ENCODE assay signal across 30 mouse cellular contexts in genomic region chr11:28912469-28913138, GRCm38 (mm10). TPM values are rescaled to one million over a fixed set of nuclear protein-coding genes. Genes with fewer than 3 reads are reported as not detected.
DNase-seq lines count a peak whose midpoint lies in the region; ATAC-seq and TF ChIP-seq lines count a peak whose summit lies in the region.
"Had no signal": no experiment of that assay in that cellular context is flagged by ENCODE, and none has a peak within 500 bp of the region (broad histone marks: within the 10 kb centered on the region; RNA-seq: fewer than 3 reads in every experiment).

No protein-coding gene starts in this region.

- 51% methylated on average over 3 of the region's 3 CpGs for WGBS in lung, embryonic 14.5 days
- 60% methylated on average over 3 of the region's 3 CpGs for WGBS in lung, adult 2 months
- WGBS in intestine, embryonic 15.5 days, result 50% methylated on average over 3 of the region's 3 CpGs
- WGBS in forebrain, embryonic 11.5 days, result 89% methylated on average over 3 of the region's 3 CpGs

- no peak overlapping the region for H3K9ac ChIP-seq in lung, embryonic 14.5 days
- no peak overlapping the region for H3K9ac ChIP-seq in intestine, embryonic 15.5 days
- no peak overlapping the region for H3K9ac ChIP-seq in forebrain, embryonic 11.5 days (ENCODE audit: low read length)
- H3K9ac ChIP-seq: embryonic facial prominence, embryonic 13.5 days; forebrain, embryonic 12.5 days; forebrain, postnatal 0 days; hindbrain, embryonic 15.5 days; limb, embryonic 12.5 days; liver, embryonic 12.5 days; liver, postnatal 0 days; neural tube, embryonic 12.5 days had no signal

- no peak for TF ChIP-seq POLR2A in lung, adult 2 months (IDR thresholded peaks at IDR 0.05; ENCODE audit: borderline replicate concordance, extremely low read depth, low read depth, low read length)

- H3K27ac ChIP-seq in lung, embryonic 14.5 days (ENCODE audit: low read depth), result no peak overlapping the region
- no peak overlapping the region for H3K27ac ChIP-seq in intestine, embryonic 15.5 days
- no peak overlapping the region for H3K27ac ChIP-seq in forebrain, embryonic 11.5 days (ENCODE audit: low read depth, low read length)
- H3K27ac ChIP-seq: embryonic facial prominence, embryonic 13.5 days; forebrain, embryonic 12.5 days; hindbrain, embryonic 10.5 days; hindbrain, embryonic 15.5 days; limb, embryonic 12.5 days; liver, embryonic 12.5 days; neural tube, embryonic 12.5 days had no signal

- H3K4me2 ChIP-seq in lung, embryonic 14.5 days, result no peak overlapping the region
- H3K4me2 ChIP-seq in intestine, embryonic 15.5 days (replicated peaks), result no peak overlapping the region
- H3K4me2 ChIP-seq in forebrain, embryonic 11.5 days (ENCODE audit: low read depth, low read length, severe bottlenecking), result no peak overlapping the region
- H3K4me2 ChIP-seq: embryonic facial prominence, embryonic 13.5 days; forebrain, embryonic 12.5 days; hindbrain, embryonic 15.5 days; limb, embryonic 12.5 days; liver, embryonic 12.5 days; midbrain, embryonic 11.5 days; neural tube, embryonic 12.5 days had no signal

- no peaks in the 10 kb centered on the region for H3K36me3 ChIP-seq in lung, embryonic 14.5 days (ENCODE audit: insufficient read depth)
- H3K36me3 ChIP-seq in intestine, embryonic 15.5 days, result no peaks in the 10 kb centered on the region
- no peaks in the 10 kb centered on the region for H3K36me3 ChIP-seq in forebrain, embryonic 11.5 days (ENCODE audit: control insufficient read depth, insufficient read depth, low read length)
- H3K36me3 ChIP-seq: embryonic facial prominence, embryonic 13.5 days; forebrain, embryonic 12.5 days; hindbrain, embryonic 10.5 days; hindbrain, embryonic 15.5 days; limb, embryonic 12.5 days; liver, embryonic 12.5 days; neural tube, embryonic 12.5 days had no signal

- H3K9me3 ChIP-seq in lung, embryonic 14.5 days (ENCODE audit: low read depth, low read length), result no peaks in the 10 kb centered on the region
- no peaks in the 10 kb centered on the region for H3K9me3 ChIP-seq in intestine, embryonic 15.5 days
- H3K9me3 ChIP-seq in forebrain, embryonic 11.5 days (ENCODE audit: control insufficient read depth, low read length), result no peaks in the 10 kb centered on the region
- H3K9me3 ChIP-seq: embryonic facial prominence, embryonic 13.5 days; forebrain, embryonic 12.5 days; hindbrain, embryonic 10.5 days; hindbrain, embryonic 15.5 days; limb, embryonic 12.5 days; liver, embryonic 12.5 days; neural tube, embryonic 12.5 days had no signal

- H3K4me3 ChIP-seq in lung, embryonic 14.5 days (ENCODE audit: low read depth, low read length), result no peak overlapping the region
- no peak overlapping the region for H3K4me3 ChIP-seq in lung, adult 2 months (replicated peaks; ENCODE audit: extremely low read depth, low read depth, low read length)
- no peak overlapping the region for H3K4me3 ChIP-seq in intestine, embryonic 15.5 days (replicated peaks)
- H3K4me3 ChIP-seq in forebrain, embryonic 11.5 days (ENCODE audit: low read depth, low read length), result no peak overlapping the region
- H3K4me3 ChIP-seq: embryonic facial prominence, embryonic 13.5 days; erythroblast, embryonic 14.5 days; forebrain, embryonic 12.5 days; hindbrain, embryonic 10.5 days; hindbrain, embryonic 15.5 days; limb, embryonic 12.5 days; liver, embryonic 12.5 days; myocyte; neural tube, embryonic 12.5 days had no signal

- ATAC-seq in lung, embryonic 14.5 days (ENCODE audit: insufficient read depth), result peak; percentile 79
- peak; percentile 86 for ATAC-seq in intestine, embryonic 15.5 days
- no peak for ATAC-seq in forebrain, embryonic 11.5 days (replicated peaks; ENCODE audit: low FRiP score)
- ATAC-seq: forebrain, postnatal 0 days; inflammation-experienced regulatory T-cells, adult 6 months; liver, embryonic 12.5 days; liver, postnatal 0 days; midbrain, embryonic 16.5 days had no signal

- TF ChIP-seq CTCF in lung, embryonic 14.5 days (IDR thresholded peaks at IDR 0.05; ENCODE audit: low read depth), result no peak
- no peak for TF ChIP-seq CTCF in lung, adult 2 months (IDR thresholded peaks at IDR 0.05; ENCODE audit: insufficient read depth, low read length)

- DNase-seq in lung, embryonic 14.5 days, result peak; percentile 21
- no peak for DNase-seq in lung, adult 2 months
- peak; percentile 69 for DNase-seq in 3T3-L1 (ENCODE audit: low read depth, low spot score)
- peak; percentile 7 for DNase-seq in lung, postnatal 36 days
- DNase-seq in forebrain, embryonic 11.5 days (ENCODE audit: low spot score), result no peak
- DNase-seq in retina, postnatal 1 day, result no peak
- DNase-seq: adrenal gland, adult 8-10 months; cerebellum, adult 2 months; cerebellum, postnatal 36 days; forebrain, postnatal 0 days; heart, postnatal 14 days; kidney, adult 9 months; kidney, postnatal 10 days; layer of hippocampus, postnatal 36 days; liver, postnatal 0 days; thymus, postnatal 4 days had no signal

- H3K4me1 ChIP-seq in lung, embryonic 14.5 days (ENCODE audit: insufficient read depth), result no peaks in the 10 kb centered on the region
- H3K4me1 ChIP-seq in lung, adult 2 months (ENCODE audit: control insufficient read depth, insufficient read depth, low read length), result peaks cover 2% of the 10 kb centered on the region
- H3K4me1 ChIP-seq in intestine, embryonic 15.5 days (replicated peaks), result no peaks in the 10 kb centered on the region
- H3K4me1 ChIP-seq in forebrain, embryonic 11.5 days (replicated peaks; ENCODE audit: control insufficient read depth, insufficient read depth, low read length), result no peaks in the 10 kb centered on the region
- H3K4me1 ChIP-seq: forebrain, embryonic 12.5 days; hindbrain, embryonic 10.5 days; limb, embryonic 12.5 days; liver, embryonic 12.5 days; neural tube, embryonic 12.5 days had no signal

- H3K27me3 ChIP-seq in lung, embryonic 14.5 days (ENCODE audit: insufficient read depth, low read length), result no peaks in the 10 kb centered on the region
- no peaks in the 10 kb centered on the region for H3K27me3 ChIP-seq in intestine, embryonic 15.5 days (replicated peaks)
- H3K27me3 ChIP-seq in forebrain, embryonic 11.5 days (ENCODE audit: control insufficient read depth, insufficient read depth, low read length), result no peaks in the 10 kb centered on the region
- H3K27me3 ChIP-seq: CH12.LX; embryonic facial prominence, embryonic 13.5 days; forebrain, embryonic 12.5 days; hindbrain, embryonic 15.5 days; limb, embryonic 12.5 days; liver, embryonic 12.5 days; neural tube, embryonic 12.5 days had no signal

RNA-seq across cellular contexts. Expression of gene Efemp1, which starts 59.6 kb away (rescaled TPM):
- polyA plus RNA-seq in lung, embryonic 14.5 days (2014; fragmentation: Nextera tagmentation; extraction: Ambion mirVana), result 9.5 and 9.6 TPM in 2 replicates
- 112 and 121 TPM in 2 replicates for polyA plus RNA-seq in lung, adult 2 months (2012; rRNA removed)
- polyA plus RNA-seq in intestine, embryonic 15.5 days (2015; fragmentation: Nextera tagmentation; extraction: Ambion mirVana), result 12.9 and 15.5 TPM in 2 replicates
- 9.5 and 10.1 TPM in 2 replicates for polyA plus RNA-seq in forebrain, embryonic 11.5 days (2014; fragmentation: Nextera tagmentation; extraction: Ambion mirVana)
- polyA plus RNA-seq: erythroblast, embryonic 14.5 days; inflammation-experienced regulatory T-cells, adult 6 months had no signal

Comparison
In these comparisons a context has a peak if more than half of its experiments do, and no peak if none do; other contexts are left out.
1. DNase-seq: peak in lung, embryonic 14.5 days (single experiment), 3T3-L1 (single experiment) and lung, postnatal 36 days (single experiment); none in lung, adult 2 months (single experiment), forebrain, embryonic 11.5 days (single experiment) and retina, postnatal 1 day (single experiment).